Mouse (Mus musculus) embryonic facial prominence, embryonic 15.5 days (tissue): ENCODE measurements around the gene Hk3. TPM values are rescaled to one million over a fixed set of nuclear protein-coding genes. Genes with fewer than 3 reads are reported as not detected.

Experiments used
- ATAC-seq: fragments of 200-750 bp; cut with Nextera tagmentation; 2 replicates; pipeline ENCODE4 v1.8.0; 2017; ENCODE audit warnings: low read depth, moderate TSS enrichment; ENCODE audit not compliant: insufficient number of reproducible peaks, low FRiP score, low TSS enrichment
- H3K27ac ChIP-seq: fragments of 300-500 bp; sonication (generic); replicated peaks from 2 replicates; pipeline ENCODE4 v1.5.1; 2015; ENCODE audit warnings: mild to moderate bottlenecking, inconsistent platforms
- H3K27me3 ChIP-seq: fragments of 300-500 bp; sonication (generic); 2 replicates; pipeline ENCODE4 v1.6.1; 2015; ENCODE audit warnings: inconsistent platforms
- H3K36me3 ChIP-seq: fragments of 300-500 bp; sonication (generic); 2 replicates; pipeline ENCODE4 v1.6.1; 2015; ENCODE audit warnings: mild to moderate bottlenecking, inconsistent platforms
- H3K4me1 ChIP-seq: fragments of 300-500 bp; sonication (generic); 2 replicates; pipeline ENCODE4 v1.6.1; 2015; ENCODE audit warnings: inconsistent platforms
- H3K4me2 ChIP-seq: fragments of 300-500 bp; sonication (generic); replicated peaks from 2 replicates; pipeline ENCODE4 v1.6.1; 2015; ENCODE audit warnings: mild to moderate bottlenecking, inconsistent platforms
- H3K4me3 ChIP-seq: fragments of 300-500 bp; sonication (generic); replicated peaks from 2 replicates; pipeline ENCODE4 v1.5.1; 2015; ENCODE audit warnings: mild to moderate bottlenecking, inconsistent platforms
- H3K9ac ChIP-seq: fragments of 300-500 bp; sonication (generic); 2 replicates; pipeline ENCODE4 v1.6.1; 2015; ENCODE audit warnings: inconsistent platforms
- H3K9me3 ChIP-seq: fragments of 300-500 bp; sonication (generic); replicated peaks from 2 replicates; pipeline ENCODE4 v1.6.1; 2016; ENCODE audit warnings: inconsistent platforms
- WGBS: fragments of 180-500 bp; shearing (Covaris S2); methylation state at CpG from one replicate; pipeline ENCODE4 v1.1.7; 2015; 5-methylcytosine and 5-hydroxymethylcytosine counted together
- polyA plus RNA-seq: library from polyadenylated mRNA; unstranded; fragments of >200 nt; fragmentation: Nextera tagmentation; extraction: Ambion mirVana; gene quantifications from 2 replicates; pipeline ENCODE4 v1.2.1, GENCODE M21; 2015

Gene Hk3
- polyA plus RNA-seq, 1 experiment from 2014 or later = 2.5 TPM

GRCm38 (mm10) chr13:55000433-55000832 is 20.8 kb downstream of the Hk3 start:
- H3K4me3 ChIP-seq = no peak overlapping the region

GRCm38 (mm10) chr13:54997568-54997967 is 23.6 kb downstream of the Hk3 start:
- no peak overlapping the region for H3K9ac ChIP-seq
- ATAC-seq = no peak

More at GRCm38 (mm10) chr13:55000433-55000832, 20.8 kb downstream of the Hk3 start:
- 67% methylated on average over 10 of the region's 10 CpGs for whole genome bisulfite sequencing
- no peaks in the 10 kb centered on the region for H3K27me3 ChIP-seq
- H3K9ac ChIP-seq = no peak overlapping the region
- H3K9me3 ChIP-seq = no peaks in the 10 kb centered on the region
- H3K36me3 ChIP-seq = no peaks in the 10 kb centered on the region
- H3K27ac ChIP-seq = no peak overlapping the region
- no peaks in the 10 kb centered on the region for H3K4me1 ChIP-seq
- H3K4me2 ChIP-seq = no peak overlapping the region
- no peak for ATAC-seq

GRCm38 (mm10) chr13:54995161-54995560 is 26.0 kb downstream of the Hk3 start:
- no peak overlapping the region for H3K4me3 ChIP-seq

More at GRCm38 (mm10) chr13:54997568-54997967, 23.6 kb downstream of the Hk3 start:
- Histone ChIP-seq H3K9me3 (no peaks in the 10 kb centered on the region), H3K36me3 (no peaks in the 10 kb centered on the region), H3K4me1 (no peaks in the 10 kb centered on the region), H3K4me3 (no peak overlapping the region), H3K4me2 (no peak overlapping the region), H3K27me3 (peaks cover 6% of the 10 kb centered on the region), H3K27ac (no peak overlapping the region)
- WGBS = 87% methylated on average over 8 of the region's 8 CpGs

GRCm38 (mm10) chr13:54994576-54994975 is 26.6 kb downstream of the Hk3 start:
- 15% methylated on average over 4 of the region's 4 CpGs for WGBS
- H3K36me3 ChIP-seq = no peaks in the 10 kb centered on the region
- ATAC-seq = no peak
- H3K4me1 ChIP-seq = no peaks in the 10 kb centered on the region
- H3K27ac ChIP-seq = no peak overlapping the region
- H3K27me3 ChIP-seq = peaks cover 6% of the 10 kb centered on the region
- no peak overlapping the region for H3K4me3 ChIP-seq
- no peak overlapping the region for H3K4me2 ChIP-seq
- no peak overlapping the region for H3K9ac ChIP-seq
- no peaks in the 10 kb centered on the region for H3K9me3 ChIP-seq

More at GRCm38 (mm10) chr13:54995161-54995560, 26.0 kb downstream of the Hk3 start:
- Histone ChIP-seq H3K4me2 (no peak overlapping the region), H3K27ac (no peak overlapping the region), H3K4me1 (no peaks in the 10 kb centered on the region), H3K9me3 (no peaks in the 10 kb centered on the region), H3K9ac (no peak overlapping the region), H3K36me3 (no peaks in the 10 kb centered on the region), H3K27me3 (peaks cover 6% of the 10 kb centered on the region)
- ATAC-seq = no peak
- 63% methylated on average over 6 of the region's 6 CpGs for WGBS

GRCm38 (mm10) chr13:54992215-54992614 is 29.0 kb downstream of the Hk3 start:
- H3K9me3 ChIP-seq = no peaks in the 10 kb centered on the region
- peaks cover 6% of the 10 kb centered on the region for H3K27me3 ChIP-seq
- no peak overlapping the region for H3K27ac ChIP-seq
- 0 out of 2 replicates have a peak, but pooled peaks cover 5% of the 10 kb centered on the region for H3K4me1 ChIP-seq
- no peak overlapping the region for H3K4me2 ChIP-seq
- ATAC-seq = no peak
- WGBS = 82% methylated on average over 7 of the region's 7 CpGs
- H3K36me3 ChIP-seq = no peaks in the 10 kb centered on the region
- no peak overlapping the region for H3K9ac ChIP-seq
- H3K4me3 ChIP-seq = no peak overlapping the region

- Histone ChIP-seq H3K36me3 (no peaks in the 10 kb centered on the region), H3K4me3 (no peak overlapping the region), H3K27ac (no peak overlapping the region), H3K4me1 (0 out of 2 replicates have a peak, but pooled peaks cover 7% of the 10 kb centered on the region), H3K9ac (no peak overlapping the region), H3K27me3 (no peaks in the 10 kb centered on the region), H3K4me2 (no peak overlapping the region), H3K9me3 (no peaks in the 10 kb centered on the region)
- WGBS = 31% methylated on average over 7 of the region's 7 CpGs
- ATAC-seq = no peak
Measured at GRCm38 (mm10) chr13:54988181-54988760, 32.9 kb downstream of the Hk3 start.

- no peak overlapping the region for H3K27ac ChIP-seq
- no peaks in the 10 kb centered on the region for H3K9me3 ChIP-seq
- H3K4me1 ChIP-seq = 0 out of 2 replicates have a peak, but pooled peaks cover 7% of the 10 kb centered on the region
- H3K36me3 ChIP-seq = no peaks in the 10 kb centered on the region
- ATAC-seq = no peak
- WGBS = 57% methylated on average over 9 of the region's 9 CpGs
- no peaks in the 10 kb centered on the region for H3K27me3 ChIP-seq
- H3K4me2 ChIP-seq = no peak overlapping the region
- H3K9ac ChIP-seq = no peak overlapping the region
- no peak overlapping the region for H3K4me3 ChIP-seq
Measured at GRCm38 (mm10) chr13:54987405-54987804, 33.8 kb downstream of the Hk3 start.

GRCm38 (mm10) chr13:54983614-54984013 is 37.6 kb downstream of the Hk3 start:
- 67% methylated on average over 2 of the region's 2 CpGs for WGBS
- no peak overlapping the region for H3K27ac ChIP-seq
- no peak overlapping the region for H3K9ac ChIP-seq
- H3K4me1 ChIP-seq = 0 out of 2 replicates have a peak, but pooled peaks cover 7% of the 10 kb centered on the region
- H3K4me3 ChIP-seq = no peak overlapping the region
- H3K36me3 ChIP-seq = no peaks in the 10 kb centered on the region
- no peak overlapping the region for H3K4me2 ChIP-seq
- peaks cover 19% of the 10 kb centered on the region; the same call in 1 of the 2 replicates for H3K27me3 ChIP-seq
- H3K9me3 ChIP-seq = no peaks in the 10 kb centered on the region
- no peak for ATAC-seq

- no peak for ATAC-seq
- no peak overlapping the region for H3K4me3 ChIP-seq
- peaks cover 21% of the 10 kb centered on the region; the same call in 1 of the 2 replicates for H3K27me3 ChIP-seq
- no peaks in the 10 kb centered on the region for H3K9me3 ChIP-seq
- no peak overlapping the region for H3K27ac ChIP-seq
- H3K36me3 ChIP-seq = no peaks in the 10 kb centered on the region
- 0 out of 2 replicates have a peak, but pooled peaks cover 7% of the 10 kb centered on the region for H3K4me1 ChIP-seq
- 76% methylated on average over 8 of the region's 8 CpGs for WGBS
- no peak overlapping the region for H3K4me2 ChIP-seq
- no peak overlapping the region for H3K9ac ChIP-seq
Measured at GRCm38 (mm10) chr13:54983001-54983400, 38.2 kb downstream of the Hk3 start.

- H3K9ac ChIP-seq = no peak overlapping the region
- no peak overlapping the region for H3K4me3 ChIP-seq
- H3K27ac ChIP-seq = no peak overlapping the region
- no peaks in the 10 kb centered on the region for H3K9me3 ChIP-seq
- no peaks in the 10 kb centered on the region for H3K4me1 ChIP-seq
- no peak for ATAC-seq
- H3K4me2 ChIP-seq = no peak overlapping the region
- 55% methylated on average over 12 of the region's 12 CpGs for WGBS
- H3K36me3 ChIP-seq = no peaks in the 10 kb centered on the region
- H3K27me3 ChIP-seq = peaks cover 26% of the 10 kb centered on the region; the same call in 1 of the 2 replicates
Measured at GRCm38 (mm10) chr13:54980957-54981356, 40.2 kb downstream of the Hk3 start.

- 18% methylated on average over 8 of the region's 8 CpGs for WGBS
- H3K4me3 ChIP-seq = no peak overlapping the region
Measured at GRCm38 (mm10) chr13:54978804-54979203, 42.4 kb downstream of the Hk3 start.

GRCm38 (mm10) chr13:54975546-54975945 is 45.6 kb downstream of the Hk3 start:
- Histone ChIP-seq H3K36me3 (no peaks in the 10 kb centered on the region), H3K4me3 (no peak overlapping the region)
- 54% methylated on average over 3 of the region's 3 CpGs for WGBS

More at GRCm38 (mm10) chr13:54978804-54979203, 42.4 kb downstream of the Hk3 start:
- no peak overlapping the region for H3K9ac ChIP-seq
- no peak overlapping the region for H3K4me2 ChIP-seq
- H3K27me3 ChIP-seq = peaks cover 26% of the 10 kb centered on the region; the same call in 1 of the 2 replicates
- no peaks in the 10 kb centered on the region for H3K36me3 ChIP-seq
- no peak for ATAC-seq
- H3K27ac ChIP-seq = no peak overlapping the region
- H3K4me1 ChIP-seq = no peaks in the 10 kb centered on the region
- H3K9me3 ChIP-seq = no peaks in the 10 kb centered on the region

More at GRCm38 (mm10) chr13:54975546-54975945, 45.6 kb downstream of the Hk3 start:
- Histone ChIP-seq H3K4me1 (no peaks in the 10 kb centered on the region), H3K27me3 (peaks cover 20% of the 10 kb centered on the region; the same call in 1 of the 2 replicates), H3K4me2 (no peak overlapping the region), H3K9me3 (no peaks in the 10 kb centered on the region), H3K27ac (no peak overlapping the region), H3K9ac (no peak overlapping the region)
- ATAC-seq = no peak
